Mouse (Mus musculus) CH12.LX (cell line): Measurements from ENCODE around the gene Ezr.
"Not testable (repeated sequence)": the region's sequence is repeated elsewhere in the genome, so short reads cannot be mapped to it uniquely, and the experiment has no call there.

Experiments used
- CTCF ChIP-seq, 2 experiments: IDR thresholded peaks in 1 of 2; conservative IDR thresholded peaks in 1 of 2; 2 replicates each; pipeline ENCODE4 v1.5.1; 2011 to 2012; ENCODE audit warnings: low read depth in 2 of 2, low read length in 2 of 2, improper control_type of control experiment in 1 of 2, inconsistent platforms in 1 of 2, mild to moderate bottlenecking in 1 of 2, moderate library complexity in 1 of 2
- E2F4 ChIP-seq: IDR thresholded peaks from 2 replicates; pipeline ENCODE4 v1.6.1; 2011; ENCODE audit warnings: low read depth, low read length, improper control_type of control experiment; ENCODE audit not compliant: insufficient replicate concordance
- ELF1 ChIP-seq: IDR thresholded peaks from 2 replicates; pipeline ENCODE4 v1.6.1; 2014; ENCODE audit warnings: low read depth, mild to moderate bottlenecking, inconsistent platforms, low read length, improper control_type of control experiment
- MAX ChIP-seq: IDR thresholded peaks from 2 replicates; pipeline ENCODE4 v1.6.1; 2011; ENCODE audit warnings: low read length, improper control_type of control experiment
- POLR2A ChIP-seq: IDR thresholded peaks from 2 replicates; pipeline ENCODE4 v1.6.1; 2011; ENCODE audit warnings: low read depth, mild to moderate bottlenecking, improper control_type of control experiment, low read length
- TCF12 ChIP-seq: IDR thresholded peaks from 2 replicates; pipeline ENCODE4 v1.6.1; 2014; ENCODE audit warnings: low read depth, mild to moderate bottlenecking, inconsistent platforms, low read length, improper control_type of control experiment
- USF2 ChIP-seq: conservative IDR thresholded peaks from 2 replicates; pipeline ENCODE4 v1.6.1; 2011; ENCODE audit warnings: low read depth, low read length, improper control_type of control experiment
- ZNF384 ChIP-seq: IDR thresholded peaks from 2 replicates; pipeline ENCODE4 v1.6.1; 2012; ENCODE audit warnings: low read depth, low read length, improper control_type of control experiment, inconsistent platforms

- not testable (repeated sequence) for TF ChIP-seq MAX; ELF1; TCF12; CTCF (conservative IDR thresholded peaks at IDR 0.05 in 1 of 2, IDR thresholded peaks at IDR 0.05 in 1 of 2; ENCODE audit: low read depth in 2 of 2, low read length in 2 of 2); E2F4; USF2; POLR2A; ZNF384
Observed at GRCm38 (mm10) chr17:6702625-6703221, 79.9 kb downstream of the Ezr start.
